Mouse (Mus musculus) heart, adult 8-10 months (tissue): ENCODE data around the gene Dnajc16. TPM values are rescaled to one million over a fixed set of nuclear protein-coding genes. Genes with fewer than 3 reads are reported as not detected.

ENCODE experiments used
- DNase-seq: peaks from one replicate; pipeline ENCODE4 v3.0.0; 2022; ENCODE audit warnings: low spot score
- total RNA-seq, 4 experiments: library from RNA; stranded (reverse); gene quantifications; 2 replicates each; pipeline ENCODE4 v1.2.4; 2022

Dnajc16 gene
- total RNA-seq, 4 experiments from 2014 or later: 23.2 to 28.7 (median 25.0) TPM

- no peak for DNase-seq
These were observed 66.1 kb downstream of the Dnajc16 start for GRCm38 (mm10) chr4:141724594-141724993.

GRCm38 (mm10) chr4:141723673-141724068, 67.1 kb downstream of the Dnajc16 start:
- DNase-seq: no peak

- peak; percentile 84 for DNase-seq
These were observed 67.7 kb downstream of the Dnajc16 start, which contains the start of gene Ddi2 for GRCm38 (mm10) chr4:141722731-141723672. Gene Ddi2, minus strand, starts transcription at chr4:141723419.

GRCm38 (mm10) chr4:141721961-141722360, 68.8 kb downstream of the Dnajc16 start:
- no peak for DNase-seq

- no peak for DNase-seq
These were observed 69.8 kb downstream of the Dnajc16 start for GRCm38 (mm10) chr4:141720761-141721523.

- no peak for DNase-seq
These were observed 71.4 kb downstream of the Dnajc16 start for GRCm38 (mm10) chr4:141719304-141719703.

GRCm38 (mm10) chr4:141717633-141718032, 73.1 kb downstream of the Dnajc16 start:
- DNase-seq: no peak

- DNase-seq: no peak
These were observed 75.7 kb downstream of the Dnajc16 start for GRCm38 (mm10) chr4:141715027-141715426.

GRCm38 (mm10) chr4:141713598-141714142, 77.1 kb downstream of the Dnajc16 start:
- DNase-seq: no peak

- DNase-seq: no peak
These were observed 79.5 kb downstream of the Dnajc16 start for GRCm38 (mm10) chr4:141711250-141711649.

Other genes with a start within 250 kb of the Dnajc16 start
- gene Fblim1, start 184.8 kb downstream of the Dnajc16 start, total RNA-seq: 100 to 1,000 TPM; 221 to 281 (median 251) TPM
- gene Tmem82, start 172.3 kb downstream of the Dnajc16 start, total RNA-seq: 10 to 100 TPM; 15.0 to 19.3 (median 16.5) TPM
- 100 to 1,000 TPM; 124 to 157 (median 144) TPM for gene Slc25a34, start 167.1 kb downstream of the Dnajc16 start, total RNA-seq
- 100 to 1,000 TPM; 113 to 133 (median 117) TPM for gene Plekhm2, start 126.0 kb downstream of the Dnajc16 start, total RNA-seq
- gene Rsc1a1, start 105.3 kb downstream of the Dnajc16 start, total RNA-seq: 1 to 10 TPM in 2 of 4 experiments, not detected in 2; 1.2 to 4.0 TPM
- gene Ddi2, start 67.5 kb downstream of the Dnajc16 start, total RNA-seq: 10 to 100 TPM; 26.1 to 34.6 (median 29.1) TPM
- gene Agmat, start 44.3 kb downstream of the Dnajc16 start, total RNA-seq: under 1 TPM in 3 of 4 experiments, not detected in 1; 0.44 to 0.66 (median 0.63) TPM
- gene Casp9, start 2.7 kb upstream of the Dnajc16 start, total RNA-seq: 10 to 100 TPM in 2 of 4 experiments, 1 to 10 TPM in 2; 7.9 to 10.7 (median 10.0) TPM
- gene Cela2a, start 35.2 kb upstream of the Dnajc16 start, total RNA-seq: 1 to 10 TPM in 1 of 4 experiments, not detected in 3; 1.0 TPM
- gene Ctrc, start 55.4 kb upstream of the Dnajc16 start, total RNA-seq: not detected
- 10 to 100 TPM; 18.1 to 21.4 (median 19.6) TPM for gene Efhd2, start 84.0 kb upstream of the Dnajc16 start, total RNA-seq
- gene Fhad1, start 224.2 kb upstream of the Dnajc16 start, total RNA-seq: under 1 TPM; 0.26 to 0.41 (median 0.35) TPM